Mouse (Mus musculus) heart, adult 2 months (tissue): ENCODE data around the gene Cdca3. TPM values are rescaled to one million over a fixed set of nuclear protein-coding genes. Genes with fewer than 3 reads are reported as not detected.
"Not testable (repeated sequence)": the region's sequence is repeated elsewhere in the genome, so short reads cannot be mapped to it uniquely, and the experiment has no call there.

Experiments used
- DNase-seq, 2 experiments: peaks; one replicate each; pipeline ENCODE4 v3.0.0; 2021
- H3K27ac ChIP-seq: fragments of 200-600 bp; 2 replicates; pipeline ENCODE4 v1.8.1; 2022
- H3K27me3 ChIP-seq: fragments of 200-500 bp; 2 replicates; pipeline ENCODE4 v1.6.1; 2012; ENCODE audit warnings: mild to moderate bottlenecking, low read length, inconsistent platforms, mixed read lengths; ENCODE audit not compliant: control insufficient read depth, insufficient read depth
- H3K36me3 ChIP-seq: fragments of 200-500 bp; 2 replicates; pipeline ENCODE4 v1.6.1; 2012; ENCODE audit warnings: low read length, inconsistent platforms; ENCODE audit not compliant: control insufficient read depth, insufficient read depth
- H3K4me1 ChIP-seq: fragments of 200-500 bp; 2 replicates; pipeline ENCODE4 v1.6.1; 2011; ENCODE audit warnings: low read length; ENCODE audit not compliant: control insufficient read depth, insufficient read depth
- H3K4me3 ChIP-seq: fragments of 200-600 bp; 2 replicates; pipeline ENCODE4 v1.8.1; 2022
- H3K79me2 ChIP-seq: fragments of 200-500 bp; replicated peaks from 2 replicates; pipeline ENCODE4 v1.6.1; 2012; ENCODE audit warnings: mild to moderate bottlenecking, inconsistent platforms, low read length, moderate library complexity, mixed read lengths; ENCODE audit not compliant: control insufficient read depth, insufficient read depth
- H3K9ac ChIP-seq: fragments of 200-500 bp; 2 replicates; pipeline ENCODE4 v1.6.1; 2012; ENCODE audit warnings: low read depth, mild to moderate bottlenecking, control low read depth, inconsistent platforms, low read length, mixed read lengths
- CTCF ChIP-seq: fragments of 200-600 bp; IDR thresholded peaks from 2 replicates; pipeline ENCODE4 v1.8.1; 2022; ENCODE audit warnings: antibody characterized with exemption, mild to moderate bottlenecking, moderate library complexity
- EP300 ChIP-seq: fragments of 200-500 bp; IDR thresholded peaks from 2 replicates; pipeline ENCODE4 v1.6.1; 2011; ENCODE audit warnings: low read depth, low read length, control low read depth; ENCODE audit not compliant: insufficient read depth
- POLR2A ChIP-seq: fragments of 200-500 bp; IDR thresholded peaks from 2 replicates; pipeline ENCODE4 v1.6.1; 2011; ENCODE audit warnings: mild to moderate bottlenecking, low read depth, low read length, control low read depth; ENCODE audit not compliant: insufficient read depth
- whole genome bisulfite sequencing: fragments of 180-500 bp; shearing (Covaris S2); methylation state at CpG from one replicate; pipeline ENCODE4 v1.1.7; 2018; 5-methylcytosine and 5-hydroxymethylcytosine counted together
- intact Hi-C: fragments of 180-260 bp; cut with DNase I; formaldehyde crosslinking; loops from one replicate; pipeline ENCODE4 v1.15.1; 2025
- polyA plus RNA-seq: library from polyadenylated mRNA; depleted of rRNA; stranded (reverse); fragments of >200 nt; gene quantifications from 2 replicates; pipeline ENCODE4 v1.2.3, GENCODE M21; 2012
- total RNA-seq, 2 experiments: library from RNA; stranded (reverse); gene quantifications; 2 replicates each; pipeline ENCODE4 v1.2.3; 2021

The Cdca3 gene
- total and polyA plus RNA-seq, 3 experiments = 0.32 to 0.72 (median 0.70) TPM

- H3K4me1 ChIP-seq = no peaks in the 10 kb centered on the region
- H3K79me2 ChIP-seq = no peaks in the 10 kb centered on the region; the same call in 1 of the 2 replicates
- no peak overlapping the region for H3K9ac ChIP-seq
- DNase-seq = no peak
- intact Hi-C loops = no loop called here
- H3K36me3 ChIP-seq = peaks cover 7% of the 10 kb centered on the region
- peak overlapping the region; percentile 49 for H3K27ac ChIP-seq
- no peaks in the 10 kb centered on the region for H3K27me3 ChIP-seq
- TF ChIP-seq POLR2A = no peak
- no peak for TF ChIP-seq EP300
- TF ChIP-seq CTCF = no peak
- no peak overlapping the region for H3K4me3 ChIP-seq
- 83% methylated on average over 4 of the region's 4 CpGs for WGBS
Measured at GRCm38 (mm10) chr6:124822049-124822448, 7.3 kb upstream of the Cdca3 start.

- peak in 1 of 2 experiments; percentile 49 for DNase-seq
- TF ChIP-seq POLR2A (no peak), CTCF (no peak), EP300 (no peak)
- 20% methylated on average over 10 of the region's 10 CpGs for WGBS
Measured at GRCm38 (mm10) chr6:124828101-124828592, 1.2 kb upstream of the Cdca3 start.

DNA sequence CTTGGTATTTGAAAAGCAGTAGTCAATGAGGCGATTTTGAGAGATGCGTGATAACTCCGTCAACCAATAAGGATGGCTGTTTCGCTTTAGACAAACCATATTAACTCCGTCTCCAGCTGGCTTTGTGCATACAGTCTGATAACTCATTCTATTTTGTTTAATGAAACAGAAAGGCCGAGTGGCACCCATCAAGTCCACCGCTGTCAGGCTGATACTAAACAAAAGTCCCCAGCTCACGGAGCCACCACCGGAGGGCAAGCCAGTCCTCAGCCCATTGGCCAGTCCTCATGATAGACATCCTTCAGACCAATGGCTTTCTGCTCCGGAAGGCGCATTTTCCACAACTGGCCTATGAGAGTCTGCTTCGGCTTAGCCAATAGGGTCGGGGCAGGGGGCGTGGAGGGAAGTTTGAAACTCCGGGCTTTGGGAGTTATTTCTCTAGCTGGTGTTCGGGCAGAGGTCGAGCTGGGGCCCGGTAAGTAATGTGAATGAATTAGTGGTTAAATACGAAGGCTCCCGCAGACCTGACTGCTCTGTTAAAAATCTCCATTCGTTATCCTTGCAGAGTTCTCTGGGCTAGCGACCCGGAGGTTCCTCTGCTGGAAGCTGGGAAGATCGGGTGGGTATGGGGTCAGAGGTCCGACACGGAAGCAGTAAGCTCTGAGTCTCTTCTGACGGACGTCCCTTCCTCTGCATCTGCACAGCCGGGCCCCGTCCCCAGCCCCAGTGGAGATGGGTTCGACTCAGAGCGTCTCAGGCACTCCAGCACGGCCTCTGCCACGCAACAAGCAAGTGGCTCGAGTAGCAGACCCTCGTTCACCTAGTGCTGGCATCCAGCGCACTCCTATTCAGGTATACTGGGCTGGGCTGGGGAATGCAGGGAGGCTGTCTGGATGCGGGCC, 703 bp downstream of the Cdca3 start:
- peak; percentile 91 to 95 for DNase-seq
- Histone ChIP-seq H3K4me3 (peak overlapping the region; percentile 81), H3K27ac (peak overlapping the region; percentile 94), H3K9ac (peak overlapping the region; percentile 60), H3K27me3 (no peaks in the 10 kb centered on the region), H3K4me1 (peaks cover 1% of the 10 kb centered on the region; the same call in 1 of the 2 replicates), H3K36me3 (no peaks in the 10 kb centered on the region), H3K79me2 (no peaks in the 10 kb centered on the region)
- TF ChIP-seq CTCF (peak; percentile 31), POLR2A (peak; percentile 84), EP300 (peak; percentile 82; the same call in 1 of the 2 replicates)
- under 1% methylated on average over 38 of the region's 38 CpGs for WGBS
- intact Hi-C loops = no loop called here

More at GRCm38 (mm10) chr6:124828101-124828592, 1.2 kb upstream of the Cdca3 start:
- Histone ChIP-seq H3K9ac (peak overlapping the region; percentile 41), H3K4me3 (peak overlapping the region; percentile 81), H3K36me3 (no peaks in the 10 kb centered on the region), H3K27me3 (no peaks in the 10 kb centered on the region), H3K27ac (peak overlapping the region; percentile 59), H3K79me2 (no peaks in the 10 kb centered on the region; the same call in 1 of the 2 replicates), H3K4me1 (peaks cover 1% of the 10 kb centered on the region; the same call in 1 of the 2 replicates)
- intact Hi-C loops = no loop called here

- 96% methylated on average over 4 of the region's 4 CpGs for WGBS
- H3K36me3 ChIP-seq, intact Hi-C loops, H3K9ac ChIP-seq, DNase-seq, H3K4me3 ChIP-seq, H3K4me1 ChIP-seq, H3K27me3 ChIP-seq, H3K27ac ChIP-seq, H3K79me2 ChIP-seq: not testable (repeated sequence)
Measured at GRCm38 (mm10) chr6:124831199-124831598, 1.9 kb downstream of the Cdca3 start.

GRCm38 (mm10) chr6:124831649-124832048, 2.3 kb downstream of the Cdca3 start:
- intact Hi-C loops = no loop called here
- WGBS = 89% methylated on average over 8 of the region's 8 CpGs
- no peak for DNase-seq
- Histone ChIP-seq H3K79me2 (no peaks in the 10 kb centered on the region), H3K27ac (no peak overlapping the region), H3K36me3 (no peaks in the 10 kb centered on the region), H3K4me1 (peaks cover 1% of the 10 kb centered on the region; the same call in 1 of the 2 replicates), H3K4me3 (no peak overlapping the region), H3K9ac (no peak overlapping the region), H3K27me3 (no peaks in the 10 kb centered on the region)
- TF ChIP-seq POLR2A = no peak
- no peak for TF ChIP-seq EP300
- TF ChIP-seq CTCF = no peak

GRCm38 (mm10) chr6:124834512-124835081, 5.2 kb downstream of the Cdca3 start:
- no peak for DNase-seq
- Histone ChIP-seq H3K4me3 (no peak overlapping the region), H3K27me3 (no peaks in the 10 kb centered on the region), H3K36me3 (no peaks in the 10 kb centered on the region), H3K9ac (no peak overlapping the region), H3K4me1 (no peaks in the 10 kb centered on the region), H3K27ac (no peak overlapping the region), H3K79me2 (no peaks in the 10 kb centered on the region)
- 76% methylated on average over 6 of the region's 6 CpGs for WGBS
- intact Hi-C loops = no loop called here
- TF ChIP-seq EP300 (no peak), POLR2A (no peak), CTCF (no peak)
